Mouse (Mus musculus): ENCODE measurements around the gene Spag6. TPM values are rescaled to one million over a fixed set of nuclear protein-coding genes. Genes with fewer than 3 reads are reported as not detected.

Gene Spag6
- polyA plus RNA-seq, 1 experiment, result 108 TPM

GRCm38 (mm10) chr2:18679701-18680100 lies 14.1 kb upstream of the Spag6 start:
- peaks cover 13% of the 10 kb centered on the region for H3K4me1 ChIP-seq (ENCODE audit: control insufficient read depth, insufficient read depth, low read length)
- no peaks in the 10 kb centered on the region for H3K27me3 ChIP-seq (ENCODE audit: control insufficient read depth, insufficient read depth, low read length)
- no peak for TF ChIP-seq CTCF (IDR thresholded peaks at IDR 0.05; ENCODE audit: control insufficient read depth, insufficient read depth, insufficient replicate concordance, low read depth, low read length)
- TF ChIP-seq POLR2A (IDR thresholded peaks at IDR 0.05; ENCODE audit: control insufficient read depth, low read depth, low read length), result no peak
- no peak overlapping the region for H3K4me3 ChIP-seq (ENCODE audit: control insufficient read depth, low read depth, low read length)
- H3K27ac ChIP-seq (ENCODE audit: control insufficient read depth, insufficient read depth, low read depth, low read length), result no peak overlapping the region
- no peaks in the 10 kb centered on the region; the same call in 1 of the 2 replicates for H3K36me3 ChIP-seq (ENCODE audit: control insufficient read depth, insufficient read depth, low read length)

- 0 out of 2 replicates have a peak overlapping the region, but pooled peaks have one; percentile 12 for H3K27ac ChIP-seq (ENCODE audit: control insufficient read depth, insufficient read depth, low read depth, low read length)
- TF ChIP-seq CTCF (IDR thresholded peaks at IDR 0.05; ENCODE audit: control insufficient read depth, insufficient read depth, insufficient replicate concordance, low read depth, low read length) (no peak), POLR2A (IDR thresholded peaks at IDR 0.05; ENCODE audit: control insufficient read depth, low read depth, low read length) (no peak)
- H3K4me3 ChIP-seq (ENCODE audit: control insufficient read depth, low read depth, low read length), result peak overlapping the region; percentile 77
- no peaks in the 10 kb centered on the region; the same call in 1 of the 2 replicates for H3K36me3 ChIP-seq (ENCODE audit: control insufficient read depth, insufficient read depth, low read length)
- no peaks in the 10 kb centered on the region for H3K27me3 ChIP-seq (ENCODE audit: control insufficient read depth, insufficient read depth, low read length)
- peaks cover 13% of the 10 kb centered on the region for H3K4me1 ChIP-seq (ENCODE audit: control insufficient read depth, insufficient read depth, low read length)
Measured at GRCm38 (mm10) chr2:18680501-18680900, 13.3 kb upstream of the Spag6 start.

- peak overlapping the region; percentile 77 for H3K4me3 ChIP-seq (ENCODE audit: control insufficient read depth, low read depth, low read length)
- peak overlapping the region; percentile 39 for H3K27ac ChIP-seq (ENCODE audit: control insufficient read depth, insufficient read depth, low read depth, low read length)
- TF ChIP-seq POLR2A (IDR thresholded peaks at IDR 0.05; ENCODE audit: control insufficient read depth, low read depth, low read length) (peak; percentile 30; the same call in 1 of the 2 replicates), CTCF (IDR thresholded peaks at IDR 0.05; ENCODE audit: control insufficient read depth, insufficient read depth, insufficient replicate concordance, low read depth, low read length) (no peak)
- no peaks in the 10 kb centered on the region; the same call in 1 of the 2 replicates for H3K36me3 ChIP-seq (ENCODE audit: control insufficient read depth, insufficient read depth, low read length)
- no peaks in the 10 kb centered on the region for H3K27me3 ChIP-seq (ENCODE audit: control insufficient read depth, insufficient read depth, low read length)
- peaks cover 10% of the 10 kb centered on the region for H3K4me1 ChIP-seq (ENCODE audit: control insufficient read depth, insufficient read depth, low read length)
Measured at GRCm38 (mm10) chr2:18680961-18681360, 12.9 kb upstream of the Spag6 start.

GRCm38 (mm10) chr2:18684062-18684461 lies 9.8 kb upstream of the Spag6 start:
- H3K4me3 ChIP-seq (ENCODE audit: control insufficient read depth, low read depth, low read length), result no peak overlapping the region
- TF ChIP-seq POLR2A (IDR thresholded peaks at IDR 0.05; ENCODE audit: control insufficient read depth, low read depth, low read length) (no peak), CTCF (IDR thresholded peaks at IDR 0.05; ENCODE audit: control insufficient read depth, insufficient read depth, insufficient replicate concordance, low read depth, low read length) (no peak)
- H3K36me3 ChIP-seq (ENCODE audit: control insufficient read depth, insufficient read depth, low read length), result no peaks in the 10 kb centered on the region; the same call in 1 of the 2 replicates
- H3K27me3 ChIP-seq (ENCODE audit: control insufficient read depth, insufficient read depth, low read length), result no peaks in the 10 kb centered on the region
- H3K27ac ChIP-seq (ENCODE audit: control insufficient read depth, insufficient read depth, low read depth, low read length), result no peak overlapping the region
- peaks cover 14% of the 10 kb centered on the region for H3K4me1 ChIP-seq (ENCODE audit: control insufficient read depth, insufficient read depth, low read length)

GRCm38 (mm10) chr2:18686386-18686785 lies 7.4 kb upstream of the Spag6 start:
- no peak overlapping the region for H3K27ac ChIP-seq (ENCODE audit: control insufficient read depth, insufficient read depth, low read depth, low read length)
- no peaks in the 10 kb centered on the region for H3K27me3 ChIP-seq (ENCODE audit: control insufficient read depth, insufficient read depth, low read length)
- TF ChIP-seq POLR2A (IDR thresholded peaks at IDR 0.05; ENCODE audit: control insufficient read depth, low read depth, low read length) (no peak), CTCF (IDR thresholded peaks at IDR 0.05; ENCODE audit: control insufficient read depth, insufficient read depth, insufficient replicate concordance, low read depth, low read length) (no peak)
- peaks cover 13% of the 10 kb centered on the region for H3K4me1 ChIP-seq (ENCODE audit: control insufficient read depth, insufficient read depth, low read length)
- H3K4me3 ChIP-seq (ENCODE audit: control insufficient read depth, low read depth, low read length), result no peak overlapping the region
- no peaks in the 10 kb centered on the region; the same call in 1 of the 2 replicates for H3K36me3 ChIP-seq (ENCODE audit: control insufficient read depth, insufficient read depth, low read length)

- no peaks in the 10 kb centered on the region for H3K27me3 ChIP-seq (ENCODE audit: control insufficient read depth, insufficient read depth, low read length)
- TF ChIP-seq CTCF (IDR thresholded peaks at IDR 0.05; ENCODE audit: control insufficient read depth, insufficient read depth, insufficient replicate concordance, low read depth, low read length) (no peak), POLR2A (IDR thresholded peaks at IDR 0.05; ENCODE audit: control insufficient read depth, low read depth, low read length) (no peak)
- no peak overlapping the region for H3K27ac ChIP-seq (ENCODE audit: control insufficient read depth, insufficient read depth, low read depth, low read length)
Measured at GRCm38 (mm10) chr2:18686826-18687519, 6.9 kb upstream of the Spag6 start.

GRCm38 (mm10) chr2:18687671-18688170 lies 6.1 kb upstream of the Spag6 start:
- H3K4me3 ChIP-seq (ENCODE audit: control insufficient read depth, low read depth, low read length), result no peak overlapping the region
- H3K4me1 ChIP-seq (ENCODE audit: control insufficient read depth, insufficient read depth, low read length), result peaks cover 13% of the 10 kb centered on the region
- no peaks in the 10 kb centered on the region for H3K27me3 ChIP-seq (ENCODE audit: control insufficient read depth, insufficient read depth, low read length)
- no peak for TF ChIP-seq CTCF (IDR thresholded peaks at IDR 0.05; ENCODE audit: control insufficient read depth, insufficient read depth, insufficient replicate concordance, low read depth, low read length)
- TF ChIP-seq POLR2A (IDR thresholded peaks at IDR 0.05; ENCODE audit: control insufficient read depth, low read depth, low read length), result no peak
- H3K27ac ChIP-seq (ENCODE audit: control insufficient read depth, insufficient read depth, low read depth, low read length), result no peak overlapping the region
- H3K36me3 ChIP-seq (ENCODE audit: control insufficient read depth, insufficient read depth, low read length), result no peaks in the 10 kb centered on the region

More at GRCm38 (mm10) chr2:18686826-18687519, 6.9 kb upstream of the Spag6 start:
- Histone ChIP-seq H3K4me1 (ENCODE audit: control insufficient read depth, insufficient read depth, low read length) (peaks cover 13% of the 10 kb centered on the region), H3K36me3 (ENCODE audit: control insufficient read depth, insufficient read depth, low read length) (no peaks in the 10 kb centered on the region; the same call in 1 of the 2 replicates), H3K4me3 (ENCODE audit: control insufficient read depth, low read depth, low read length) (no peak overlapping the region)

Data from testis, adult 2 months (tissue).